Mouse (Mus musculus): ENCODE data around the gene Naif1. TPM values are rescaled to one million over a fixed set of nuclear protein-coding genes. Genes with fewer than 3 reads are reported as not detected.

The Naif1 gene
- polyA plus RNA-seq, 1 experiment from 2014 or later = 8.2 TPM

- H3K27ac ChIP-seq (ENCODE audit: low read length) = no peak overlapping the region
- no peaks in the 10 kb centered on the region for H3K27me3 ChIP-seq (ENCODE audit: insufficient read depth, low read length)
- peaks cover 16% of the 10 kb centered on the region for H3K4me1 ChIP-seq (ENCODE audit: insufficient read depth, low read length)
- no peak for ATAC-seq (ENCODE audit: low FRiP score, low TSS enrichment)
- H3K9me3 ChIP-seq (ENCODE audit: low read length) = no peaks in the 10 kb centered on the region
- 61% methylated on average over 2 of the region's 2 CpGs for WGBS
- peaks cover 51% of the 10 kb centered on the region for H3K36me3 ChIP-seq (ENCODE audit: insufficient read depth, low read length)
- H3K4me2 ChIP-seq (replicated peaks; ENCODE audit: low read depth, low read length) = no peak overlapping the region
- H3K9ac ChIP-seq (replicated peaks; ENCODE audit: low read length) = no peak overlapping the region
- H3K4me3 ChIP-seq (ENCODE audit: low read length) = no peak overlapping the region
Measured at GRCm38 (mm10) chr2:32416556-32416955, 33.7 kb upstream of the Naif1 start.

- Histone ChIP-seq H3K4me1 (ENCODE audit: insufficient read depth, low read length) (peaks cover 16% of the 10 kb centered on the region), H3K27me3 (ENCODE audit: insufficient read depth, low read length) (no peaks in the 10 kb centered on the region), H3K9me3 (ENCODE audit: low read length) (no peaks in the 10 kb centered on the region), H3K27ac (ENCODE audit: low read length) (no peak overlapping the region), H3K4me3 (ENCODE audit: low read length) (no peak overlapping the region), H3K36me3 (ENCODE audit: insufficient read depth, low read length) (peaks cover 51% of the 10 kb centered on the region), H3K4me2 (replicated peaks; ENCODE audit: low read depth, low read length) (no peak overlapping the region), H3K9ac (replicated peaks; ENCODE audit: low read length) (no peak overlapping the region)
- 56% methylated on average over 8 of the region's 8 CpGs for WGBS
- ATAC-seq (ENCODE audit: low FRiP score, low TSS enrichment) = no peak
Measured at GRCm38 (mm10) chr2:32417486-32417885, 32.8 kb upstream of the Naif1 start.

- Histone ChIP-seq H3K4me3 (ENCODE audit: low read length) (no peak overlapping the region), H3K27ac (ENCODE audit: low read length) (peak overlapping the region; percentile 69), H3K27me3 (ENCODE audit: insufficient read depth, low read length) (no peaks in the 10 kb centered on the region), H3K4me2 (replicated peaks; ENCODE audit: low read depth, low read length) (no peak overlapping the region), H3K4me1 (ENCODE audit: insufficient read depth, low read length) (peaks cover 26% of the 10 kb centered on the region), H3K9me3 (ENCODE audit: low read length) (no peaks in the 10 kb centered on the region), H3K9ac (replicated peaks; ENCODE audit: low read length) (no peak overlapping the region), H3K36me3 (ENCODE audit: insufficient read depth, low read length) (peaks cover 51% of the 10 kb centered on the region)
- WGBS = 50% methylated on average over 12 of the region's 12 CpGs
- no peak for ATAC-seq (ENCODE audit: low FRiP score, low TSS enrichment)
Measured at GRCm38 (mm10) chr2:32418430-32419151, 31.7 kb upstream of the Naif1 start.

- Histone ChIP-seq H3K27me3 (ENCODE audit: insufficient read depth, low read length) (no peaks in the 10 kb centered on the region), H3K9me3 (ENCODE audit: low read length) (no peaks in the 10 kb centered on the region), H3K27ac (ENCODE audit: low read length) (peak overlapping the region; percentile 69), H3K36me3 (ENCODE audit: insufficient read depth, low read length) (peaks cover 51% of the 10 kb centered on the region), H3K4me1 (ENCODE audit: insufficient read depth, low read length) (peaks cover 31% of the 10 kb centered on the region), H3K4me3 (ENCODE audit: low read length) (no peak overlapping the region), H3K9ac (replicated peaks; ENCODE audit: low read length) (no peak overlapping the region), H3K4me2 (replicated peaks; ENCODE audit: low read depth, low read length) (no peak overlapping the region)
- ATAC-seq (ENCODE audit: low FRiP score, low TSS enrichment) = no peak
- WGBS = 82% methylated on average over 3 of the region's 3 CpGs
Measured at GRCm38 (mm10) chr2:32419359-32419758, 30.9 kb upstream of the Naif1 start.

- no peaks in the 10 kb centered on the region for H3K27me3 ChIP-seq (ENCODE audit: insufficient read depth, low read length)
- peaks cover 44% of the 10 kb centered on the region for H3K36me3 ChIP-seq (ENCODE audit: insufficient read depth, low read length)
- H3K4me2 ChIP-seq (replicated peaks; ENCODE audit: low read depth, low read length) = no peak overlapping the region
- no peak overlapping the region for H3K9ac ChIP-seq (replicated peaks; ENCODE audit: low read length)
- no peak overlapping the region for H3K4me3 ChIP-seq (ENCODE audit: low read length)
- peaks cover 39% of the 10 kb centered on the region for H3K4me1 ChIP-seq (ENCODE audit: insufficient read depth, low read length)
- WGBS = 86% methylated on average over 12 of the region's 12 CpGs
- no peak for ATAC-seq (ENCODE audit: low FRiP score, low TSS enrichment)
- H3K27ac ChIP-seq (ENCODE audit: low read length) = no peak overlapping the region; the same call in 1 of the 2 replicates
- no peaks in the 10 kb centered on the region for H3K9me3 ChIP-seq (ENCODE audit: low read length)
Measured at GRCm38 (mm10) chr2:32420066-32420608, 30.1 kb upstream of the Naif1 start.

GRCm38 (mm10) chr2:32420647-32421046 lies 29.6 kb upstream of the Naif1 start:
- H3K36me3 ChIP-seq (ENCODE audit: insufficient read depth, low read length) = peaks cover 40% of the 10 kb centered on the region
- no peak overlapping the region for H3K27ac ChIP-seq (ENCODE audit: low read length)
- H3K27me3 ChIP-seq (ENCODE audit: insufficient read depth, low read length) = no peaks in the 10 kb centered on the region
- peaks cover 42% of the 10 kb centered on the region for H3K4me1 ChIP-seq (ENCODE audit: insufficient read depth, low read length)
- H3K9me3 ChIP-seq (ENCODE audit: low read length) = no peaks in the 10 kb centered on the region
- H3K9ac ChIP-seq (replicated peaks; ENCODE audit: low read length) = no peak overlapping the region
- no peak for ATAC-seq (ENCODE audit: low FRiP score, low TSS enrichment)
- no peak overlapping the region for H3K4me2 ChIP-seq (replicated peaks; ENCODE audit: low read depth, low read length)
- no peak overlapping the region for H3K4me3 ChIP-seq (ENCODE audit: low read length)
- 86% methylated on average over 6 of the region's 6 CpGs for WGBS

- Histone ChIP-seq H3K27me3 (ENCODE audit: insufficient read depth, low read length) (no peaks in the 10 kb centered on the region), H3K4me2 (replicated peaks; ENCODE audit: low read depth, low read length) (no peak overlapping the region), H3K9me3 (ENCODE audit: low read length) (no peaks in the 10 kb centered on the region), H3K27ac (ENCODE audit: low read length) (no peak overlapping the region), H3K4me3 (ENCODE audit: low read length) (no peak overlapping the region), H3K9ac (replicated peaks; ENCODE audit: low read length) (0 out of 2 replicates have a peak overlapping the region, but pooled peaks have one; percentile 14), H3K36me3 (ENCODE audit: insufficient read depth, low read length) (peaks cover 28% of the 10 kb centered on the region), H3K4me1 (ENCODE audit: insufficient read depth, low read length) (peaks cover 42% of the 10 kb centered on the region)
- 91% methylated on average over 6 of the region's 6 CpGs for WGBS
- no peak for ATAC-seq (ENCODE audit: low FRiP score, low TSS enrichment)
Measured at GRCm38 (mm10) chr2:32421851-32422251, 28.4 kb upstream of the Naif1 start.

- Histone ChIP-seq H3K9me3 (ENCODE audit: low read length) (no peaks in the 10 kb centered on the region), H3K4me2 (replicated peaks; ENCODE audit: low read depth, low read length) (peak overlapping the region; percentile 68), H3K4me3 (ENCODE audit: low read length) (peak overlapping the region; percentile 49), H3K9ac (replicated peaks; ENCODE audit: low read length) (peak overlapping the region; percentile 61), H3K36me3 (ENCODE audit: insufficient read depth, low read length) (peaks cover 14% of the 10 kb centered on the region), H3K27me3 (ENCODE audit: insufficient read depth, low read length) (no peaks in the 10 kb centered on the region), H3K4me1 (ENCODE audit: insufficient read depth, low read length) (peaks cover 49% of the 10 kb centered on the region), H3K27ac (ENCODE audit: low read length) (peak overlapping the region; percentile 94)
- WGBS = under 1% methylated on average over 14 of the region's 14 CpGs
- ATAC-seq (ENCODE audit: low FRiP score, low TSS enrichment) = peak; percentile 93
Measured at GRCm38 (mm10) chr2:32423481-32424331, 26.6 kb upstream of the Naif1 start.

- Histone ChIP-seq H3K27me3 (ENCODE audit: insufficient read depth, low read length) (no peaks in the 10 kb centered on the region), H3K4me2 (replicated peaks; ENCODE audit: low read depth, low read length) (no peak overlapping the region), H3K4me3 (ENCODE audit: low read length) (no peak overlapping the region), H3K4me1 (ENCODE audit: insufficient read depth, low read length) (peaks cover 50% of the 10 kb centered on the region), H3K9ac (replicated peaks; ENCODE audit: low read length) (0 out of 2 replicates have a peak overlapping the region, but pooled peaks have one; percentile 7), H3K27ac (ENCODE audit: low read length) (peak overlapping the region; percentile 90), H3K9me3 (ENCODE audit: low read length) (no peaks in the 10 kb centered on the region), H3K36me3 (ENCODE audit: insufficient read depth, low read length) (peaks cover 7% of the 10 kb centered on the region; the same call in 1 of the 2 replicates)
- ATAC-seq (ENCODE audit: low FRiP score, low TSS enrichment) = no peak
- 42% methylated on average over 3 of the region's 3 CpGs for WGBS
Measured at GRCm38 (mm10) chr2:32424796-32425195, 25.5 kb upstream of the Naif1 start.

Measured in kidney, embryonic 16.5 days (tissue).